Mouse (Mus musculus): ENCODE measurements around the gene Cers6.

The Cers6 gene

GRCm38 (mm10) chr2:69020636-69021310 lies 159.5 kb downstream of the Cers6 start:
- no peak for DNase-seq

- no peak for DNase-seq
Measured at GRCm38 (mm10) chr2:69021516-69021915, 160.3 kb downstream of the Cers6 start.

GRCm38 (mm10) chr2:69024856-69025255 lies 163.6 kb downstream of the Cers6 start:
- DNase-seq, result no peak

GRCm38 (mm10) chr2:69032562-69032961 lies 171.3 kb downstream of the Cers6 start:
- no peak for DNase-seq

GRCm38 (mm10) chr2:69035457-69035856 lies 174.2 kb downstream of the Cers6 start:
- no peak for DNase-seq

GRCm38 (mm10) chr2:69037362-69037761 lies 176.1 kb downstream of the Cers6 start:
- no peak for DNase-seq

GRCm38 (mm10) chr2:69042327-69043106 lies 181.3 kb downstream of the Cers6 start:
- no peak for DNase-seq

GRCm38 (mm10) chr2:69043431-69044118 lies 182.3 kb downstream of the Cers6 start:
- DNase-seq, result peak; percentile 68

GRCm38 (mm10) chr2:69045926-69046325 lies 184.7 kb downstream of the Cers6 start:
- DNase-seq, result no peak

GRCm38 (mm10) chr2:69047297-69047696 lies 186.1 kb downstream of the Cers6 start:
- DNase-seq, result no peak

- no peak for DNase-seq
Measured at GRCm38 (mm10) chr2:69047805-69048204, 186.6 kb downstream of the Cers6 start.

- no peak for DNase-seq
Measured at GRCm38 (mm10) chr2:69049179-69049578, 187.9 kb downstream of the Cers6 start.

- DNase-seq, result no peak
Measured at GRCm38 (mm10) chr2:69050189-69050588, 188.9 kb downstream of the Cers6 start.

- no peak for DNase-seq
Measured at GRCm38 (mm10) chr2:69051596-69051995, 190.4 kb downstream of the Cers6 start.

- no peak for DNase-seq
Measured at GRCm38 (mm10) chr2:69053210-69053858, 192.1 kb downstream of the Cers6 start.

- DNase-seq, result no peak
Measured at GRCm38 (mm10) chr2:69054279-69054678, 193.0 kb downstream of the Cers6 start.

- DNase-seq, result no peak
Measured at GRCm38 (mm10) chr2:69055174-69055573, 193.9 kb downstream of the Cers6 start.

GRCm38 (mm10) chr2:69061313-69061712 lies 200.1 kb downstream of the Cers6 start:
- peak; percentile 40 for DNase-seq

GRCm38 (mm10) chr2:69061910-69062689 lies 200.9 kb downstream of the Cers6 start:
- DNase-seq, result no peak

- DNase-seq, result no peak
Measured at GRCm38 (mm10) chr2:69064759-69065158, 203.5 kb downstream of the Cers6 start.

GRCm38 (mm10) chr2:69071440-69072235 lies 210.4 kb downstream of the Cers6 start:
- DNase-seq, result no peak

- DNase-seq, result no peak
Measured at GRCm38 (mm10) chr2:69077189-69077588, 215.9 kb downstream of the Cers6 start.

Measured in thymus, postnatal 4 days (tissue).